Mouse (Mus musculus): Measurements from ENCODE around the gene Limk2.

The Limk2 gene

DNA sequence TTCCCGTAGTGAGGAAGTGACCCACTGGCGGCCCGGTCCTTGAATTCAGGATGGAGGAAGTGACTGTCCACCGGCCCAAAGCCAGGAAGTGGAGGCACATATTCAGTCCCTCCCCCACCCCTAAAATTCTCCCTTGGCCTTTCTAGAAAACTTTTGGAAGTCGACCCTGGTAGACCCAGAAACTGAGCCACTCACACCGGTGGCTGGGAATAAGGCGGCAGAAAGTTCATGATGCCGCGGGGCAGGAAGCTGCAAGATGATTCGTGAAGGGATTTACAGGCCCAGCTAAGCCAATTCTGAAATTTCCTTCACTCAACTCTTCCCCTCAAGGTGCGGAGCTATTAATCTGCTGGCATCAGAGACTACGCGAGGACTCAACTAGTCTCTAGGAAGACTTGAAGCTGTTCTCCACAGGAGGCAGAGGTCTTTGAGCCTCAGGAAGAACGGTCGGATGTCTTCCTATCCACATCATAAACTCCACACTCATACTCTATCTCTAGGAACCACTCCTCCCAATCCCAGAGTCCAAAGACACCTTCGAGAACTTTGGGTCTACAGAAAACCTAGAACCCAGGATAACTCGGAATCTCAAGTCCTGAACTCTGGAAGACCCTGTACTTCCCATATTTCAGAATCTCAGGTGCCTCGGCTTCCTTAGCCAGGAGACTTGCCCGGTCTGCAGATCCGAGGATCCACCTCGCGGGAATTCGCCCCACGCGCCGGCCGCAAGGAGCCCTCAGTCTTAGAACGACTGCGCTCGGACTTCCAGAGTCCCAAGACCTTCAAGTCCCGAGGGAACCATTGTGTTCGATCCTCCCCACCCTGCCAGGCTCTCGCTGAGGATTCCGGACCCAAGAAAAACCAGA, 625 bp downstream of the Limk2 start:
- peak; percentile 38 for DNase-seq

DNA sequence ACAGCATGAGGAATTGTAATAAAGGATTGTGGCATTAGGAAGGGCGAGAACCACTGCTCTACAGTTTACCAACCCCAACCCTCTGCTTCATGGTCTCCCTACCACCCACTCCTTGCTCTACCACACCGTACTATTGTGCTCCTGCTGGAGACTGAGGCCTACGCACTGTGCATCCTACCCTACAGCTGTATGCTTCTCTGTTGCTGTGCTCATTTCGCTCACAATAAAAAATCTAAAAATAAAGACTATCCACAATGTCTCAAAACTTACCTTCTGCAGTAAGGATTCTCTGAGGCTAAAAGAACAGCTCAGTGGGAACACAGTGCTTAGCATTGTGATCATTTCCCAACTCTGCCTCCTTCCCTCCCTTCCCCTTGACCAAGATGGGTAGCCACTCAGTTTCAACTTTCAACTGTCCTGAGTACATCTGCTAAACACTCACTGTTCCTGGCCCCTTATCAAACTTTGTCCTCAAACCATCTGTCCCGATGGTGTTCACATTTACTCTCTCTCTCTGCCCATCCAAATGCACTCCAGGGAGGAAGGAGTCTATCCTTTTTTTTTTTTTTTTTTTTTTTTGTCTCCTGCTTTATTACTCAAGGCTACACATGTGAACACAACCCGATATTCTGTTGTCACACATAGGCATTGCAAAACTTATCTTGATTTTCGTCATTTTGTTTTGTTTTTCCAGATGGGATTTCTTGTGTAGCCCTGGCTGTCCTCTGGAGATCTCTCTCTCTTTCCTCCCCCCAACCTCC, 4.5 kb downstream of the Limk2 start:
- no peak for DNase-seq

DNA sequence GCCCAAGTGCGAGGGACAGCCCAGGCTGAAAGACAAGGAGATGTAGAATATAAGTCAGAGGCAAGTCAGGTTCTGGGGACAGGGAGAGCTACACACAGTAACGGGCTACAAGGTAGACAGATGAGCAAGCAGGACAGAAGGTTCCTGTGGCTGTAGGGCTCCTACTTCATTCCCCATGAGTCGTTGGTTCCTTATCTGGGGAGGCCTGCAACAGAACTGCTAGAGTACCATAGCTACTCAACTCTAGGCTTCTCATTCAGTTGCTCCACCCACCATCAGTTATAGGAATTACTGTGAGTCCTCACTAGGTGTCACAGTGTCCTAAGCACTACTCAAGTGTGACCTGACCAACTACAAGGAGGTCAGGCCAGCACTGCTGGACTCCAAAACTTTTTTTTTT, 6.0 kb downstream of the Limk2 start:
- no peak for DNase-seq

DNA sequence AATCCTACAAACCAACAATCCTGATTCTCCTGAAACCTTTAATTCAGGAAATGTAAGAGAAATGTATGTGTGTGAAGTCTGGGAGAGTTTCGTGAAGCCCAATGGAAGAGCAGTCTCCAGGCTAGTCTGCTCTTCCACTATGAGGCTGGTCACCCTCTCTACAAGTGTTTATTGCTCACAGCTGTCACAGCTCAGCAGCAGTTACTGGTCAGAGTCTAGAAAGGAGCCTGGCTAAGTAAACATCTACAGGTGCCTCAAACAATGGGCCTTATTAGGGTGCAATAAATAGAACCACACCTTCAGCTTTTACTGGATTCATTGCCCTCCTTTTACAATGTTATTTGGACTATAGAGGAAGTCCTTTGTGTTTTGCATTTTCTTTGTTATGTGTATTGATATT, 10.7 kb downstream of the Limk2 start:
- no peak for DNase-seq

DNA sequence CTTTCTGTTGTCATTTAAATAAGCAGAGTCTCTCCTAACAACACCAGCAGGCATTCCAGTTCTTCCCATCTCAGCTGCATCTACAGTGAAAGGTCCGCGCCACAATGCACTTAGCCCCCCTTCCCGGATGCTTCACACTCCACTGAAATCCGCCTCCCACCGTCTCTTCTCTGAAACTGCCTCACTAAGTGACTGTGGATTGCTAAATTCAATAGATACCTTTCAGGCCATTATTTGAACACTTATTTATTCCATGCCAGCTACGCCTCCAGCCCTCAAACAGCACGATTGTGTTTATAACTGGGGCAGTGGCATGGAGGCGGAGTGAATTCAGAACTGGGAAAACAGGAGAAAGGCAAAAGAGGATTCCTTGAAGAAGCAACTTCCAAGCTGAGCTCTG, 12.4 kb downstream of the Limk2 start:
- no peak for DNase-seq

DNA sequence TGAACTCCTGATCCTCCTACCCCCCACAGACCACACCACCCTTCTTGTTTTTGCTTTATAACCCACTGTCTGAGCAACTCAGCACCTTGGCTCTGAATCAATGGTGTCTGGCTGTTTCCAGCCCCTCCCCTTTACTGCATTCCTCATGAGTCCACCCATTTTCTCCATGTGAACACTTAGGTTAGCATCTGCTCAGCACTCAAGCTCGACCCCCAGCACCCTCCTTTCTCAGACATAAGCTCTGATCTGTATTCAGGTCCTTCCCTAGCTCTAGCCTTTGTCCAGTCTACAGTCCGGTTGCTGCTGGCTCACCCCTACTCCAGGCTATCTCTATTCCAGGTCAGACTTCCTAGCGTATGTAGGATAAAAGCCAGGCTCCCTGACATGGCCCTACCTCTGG, 12.9 kb downstream of the Limk2 start:
- no peak for DNase-seq

DNA sequence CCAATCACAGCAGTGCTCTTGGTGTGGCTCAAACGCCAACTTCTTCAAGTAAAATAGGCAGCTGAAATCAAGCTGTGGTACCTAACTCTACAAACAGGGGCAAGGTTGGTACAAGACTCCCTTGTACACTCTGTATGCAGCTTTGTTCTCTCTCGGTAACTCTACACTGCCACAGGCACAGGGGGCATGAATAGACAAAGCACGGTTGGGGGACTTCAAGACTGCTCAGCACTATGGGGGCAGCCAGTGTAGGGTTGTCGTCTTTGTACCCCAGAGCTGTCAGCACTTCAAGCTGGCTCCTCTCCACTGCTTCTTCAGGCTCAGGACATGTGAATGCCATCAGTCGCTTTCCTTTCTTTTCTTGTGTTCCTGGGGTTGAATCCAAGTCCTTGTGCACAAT, 14.5 kb downstream of the Limk2 start:
- no peak for DNase-seq

DNA sequence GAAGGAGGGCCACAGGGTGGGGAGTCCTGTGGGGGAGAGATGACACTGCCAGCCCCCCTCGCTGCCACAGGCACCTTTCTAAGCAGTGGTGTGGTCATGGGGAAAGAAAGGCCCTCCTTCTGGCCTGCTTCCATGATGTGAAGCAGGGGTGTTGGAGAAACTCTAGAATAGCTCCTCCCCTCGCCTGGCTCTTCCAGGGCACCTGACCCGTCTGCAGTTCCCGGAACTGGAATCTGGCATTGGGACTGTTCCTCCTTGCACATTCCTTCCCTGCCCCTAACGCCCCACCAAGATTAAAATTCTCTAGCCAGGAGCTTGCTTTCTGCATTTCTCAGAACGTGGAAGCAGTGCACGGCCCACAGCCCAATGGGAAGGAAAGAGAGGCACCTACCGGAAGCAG, 16.5 kb downstream of the Limk2 start:
- DNase-seq = peak; percentile 33

DNA sequence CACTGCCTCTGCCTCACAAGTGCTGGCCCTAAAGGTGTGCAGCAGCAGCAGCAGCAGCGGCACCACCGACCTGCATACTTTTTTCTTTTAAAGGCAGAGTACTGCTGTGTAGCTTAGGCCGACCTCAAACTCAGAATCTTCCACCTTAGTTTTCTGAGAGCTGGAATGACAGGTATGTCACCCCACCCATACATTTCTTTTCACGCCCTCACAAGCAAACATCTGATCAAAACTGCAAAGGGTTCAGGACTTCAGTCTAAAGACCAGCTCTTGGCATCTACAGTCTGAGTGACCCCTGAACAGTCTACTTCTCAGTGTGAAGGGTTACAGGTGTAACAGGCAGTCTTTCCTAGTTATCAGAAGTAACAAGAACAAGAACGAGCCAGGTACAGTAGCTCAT, 18.2 kb downstream of the Limk2 start:
- DNase-seq = no peak

DNA sequence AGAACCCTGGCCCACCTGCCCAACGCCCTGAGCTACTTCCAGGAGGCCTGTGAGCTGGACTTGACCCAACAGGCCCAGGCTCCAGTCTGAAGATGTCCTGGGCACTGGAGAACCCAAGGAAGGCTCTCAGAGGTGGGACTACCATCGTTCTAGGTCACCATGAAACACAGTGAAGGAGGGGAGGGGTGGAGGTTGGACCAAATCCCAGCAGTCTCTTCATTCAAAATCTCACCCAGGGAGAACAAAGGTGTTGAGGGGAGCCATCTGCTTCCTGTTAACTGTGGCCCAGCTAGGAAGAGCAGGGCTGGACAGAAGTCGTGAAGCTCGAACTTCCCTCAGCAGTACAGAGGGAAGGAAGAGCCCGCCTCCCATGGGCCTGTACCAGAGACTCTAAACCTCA, 19.0 kb downstream of the Limk2 start:
- DNase-seq = no peak

DNA sequence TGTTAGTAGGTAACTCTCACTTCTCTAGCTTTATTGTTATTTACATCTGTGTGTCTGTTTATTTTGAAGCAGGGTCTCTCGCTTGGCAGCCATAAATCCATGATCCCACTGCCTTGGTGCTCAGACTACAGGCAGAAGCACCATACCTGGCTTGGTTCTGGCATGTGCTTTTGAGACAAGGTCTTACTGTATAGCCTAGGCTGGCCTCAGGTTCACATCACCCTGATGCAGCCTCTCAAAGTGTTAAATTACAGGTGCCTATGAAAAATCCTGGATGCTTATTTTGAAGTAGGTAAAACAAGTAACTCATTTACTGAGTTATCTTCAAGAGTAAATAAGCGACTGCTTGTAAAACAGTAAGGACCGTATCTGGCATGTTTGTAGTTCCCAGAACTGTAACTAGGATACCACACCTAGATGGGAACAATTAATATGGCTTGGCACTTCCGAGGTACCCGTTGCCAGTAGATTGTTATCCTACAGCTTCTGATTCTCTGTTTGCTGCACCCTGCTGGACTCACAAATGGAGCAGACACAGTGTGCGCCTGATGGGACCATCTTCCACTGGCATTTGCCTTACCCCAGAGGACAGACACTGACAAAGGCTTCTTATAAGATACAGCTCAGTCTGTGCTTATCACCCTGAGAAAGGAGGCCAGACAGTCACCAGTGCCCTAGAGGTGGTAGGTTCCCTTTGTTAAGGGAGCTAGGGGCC, 21.4 kb downstream of the Limk2 start:
- DNase-seq = no peak

DNA sequence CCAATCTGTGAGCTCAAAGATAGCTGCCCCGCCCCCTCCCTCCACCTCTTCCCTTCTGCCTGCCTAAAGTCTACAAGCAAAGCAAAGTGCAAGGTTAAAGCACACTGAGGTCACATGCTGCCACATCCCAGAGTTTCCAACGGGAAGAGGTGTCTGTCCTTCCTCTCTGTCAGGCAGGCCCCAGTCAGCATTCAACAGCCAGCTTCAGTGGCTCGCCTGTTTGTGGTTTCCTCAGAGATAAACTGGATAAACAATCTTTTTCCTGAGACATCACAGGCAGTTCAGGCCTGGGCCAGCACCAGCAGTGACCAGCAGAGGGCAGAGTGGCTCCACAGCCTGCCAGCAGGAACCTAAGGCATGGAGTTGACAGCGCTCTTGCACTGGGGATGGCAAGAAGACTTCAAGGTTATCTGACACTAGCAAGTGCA, 22.0 kb downstream of the Limk2 start:
- DNase-seq = peak; percentile 95

DNA sequence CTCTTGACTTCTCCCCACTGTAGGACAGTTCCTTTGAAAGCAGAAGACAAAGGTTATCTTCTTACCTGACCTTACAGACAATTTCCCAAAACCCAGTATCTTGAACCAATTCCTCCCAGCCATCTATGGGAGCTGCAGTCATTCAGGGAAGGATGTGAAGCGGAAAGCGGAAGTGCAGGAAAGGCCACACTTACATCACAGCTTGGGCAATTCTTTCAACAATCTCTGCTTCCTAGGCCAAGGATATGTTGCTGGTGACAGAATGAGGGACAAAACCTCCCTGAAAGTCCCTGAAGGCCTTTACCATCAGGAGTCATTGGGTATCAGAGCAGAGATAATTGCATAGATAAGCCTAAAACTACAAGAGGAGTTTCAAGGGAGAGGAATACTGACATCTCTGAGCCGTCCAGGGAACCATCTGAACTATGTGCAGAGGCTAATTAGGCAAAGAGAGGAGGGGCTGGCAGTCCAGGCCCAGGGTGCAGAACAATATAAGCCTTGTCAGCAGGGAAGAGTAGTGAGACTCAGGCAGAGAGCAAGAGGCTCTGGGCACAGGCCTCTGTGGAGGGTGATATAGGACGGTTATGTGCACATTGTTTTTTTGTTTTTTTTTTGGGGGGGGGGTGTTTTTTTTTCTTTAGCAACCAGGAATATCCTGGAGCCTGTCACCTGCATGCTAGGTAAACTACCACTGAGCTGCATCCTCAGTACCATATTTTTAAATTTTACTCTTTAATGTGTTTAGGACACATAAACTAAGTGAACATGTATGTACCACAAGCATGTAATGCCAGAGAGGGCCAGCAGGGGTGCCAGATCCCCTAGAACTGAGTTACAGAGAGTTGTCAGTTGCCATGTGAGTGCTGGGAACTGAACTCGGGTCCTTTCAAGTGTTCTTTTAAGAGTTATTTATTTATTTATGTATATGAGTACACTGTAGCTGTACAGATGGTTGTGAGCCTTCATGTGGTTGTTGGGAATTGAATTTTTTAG, 26.1 kb downstream of the Limk2 start:
- DNase-seq = no peak

DNA sequence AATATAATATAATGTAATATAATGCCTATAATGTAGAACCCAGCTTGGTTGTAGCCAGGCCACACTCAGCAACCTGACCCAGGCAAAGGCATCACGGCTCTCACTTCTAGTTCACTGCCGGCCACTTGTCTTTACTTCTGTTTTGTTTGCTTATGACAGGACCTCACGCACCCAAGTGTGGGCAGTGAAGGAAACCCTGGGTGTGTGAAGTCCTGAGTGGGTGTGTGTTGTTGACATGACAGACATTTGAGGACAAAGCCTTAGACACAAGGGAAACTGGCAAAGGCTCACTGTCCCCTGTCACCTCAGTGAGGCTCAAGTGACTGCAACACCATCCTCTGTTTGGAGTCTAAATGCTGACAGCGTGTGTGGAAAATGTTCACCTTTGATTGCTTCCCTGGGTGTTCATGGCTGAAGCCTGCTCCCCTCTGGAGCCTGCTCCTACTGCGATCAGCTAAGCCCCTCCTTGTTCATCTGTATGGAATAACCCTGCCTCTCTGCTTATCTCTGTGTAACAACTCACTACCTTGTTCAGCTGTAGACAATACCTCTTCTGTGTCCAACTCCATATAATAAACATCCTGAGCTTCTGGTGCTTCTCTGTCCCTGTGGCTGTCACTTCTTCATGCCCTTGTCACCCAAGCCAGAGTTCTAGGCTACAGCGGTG, 27.7 kb downstream of the Limk2 start:
- no peak for DNase-seq

DNA sequence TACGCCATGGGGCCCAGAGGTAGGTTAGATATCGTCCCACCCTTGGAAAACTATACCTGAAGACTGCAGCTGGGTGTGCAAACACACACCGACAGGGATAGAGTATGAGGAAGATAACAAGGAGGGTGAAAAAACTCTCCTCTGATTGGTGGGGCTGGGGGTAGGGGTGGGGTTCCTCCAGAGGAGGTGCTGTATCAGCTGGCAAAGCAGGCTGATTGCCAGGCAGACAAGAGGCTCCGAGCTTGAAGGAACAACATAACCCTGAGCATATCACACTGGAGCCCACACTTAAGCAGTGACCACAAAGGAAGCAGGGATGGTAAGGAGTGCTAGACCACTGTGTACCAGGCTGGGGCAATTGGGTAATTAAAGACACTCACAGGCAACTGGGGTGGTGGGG, 29.6 kb downstream of the Limk2 start:
- no peak for DNase-seq

DNA sequence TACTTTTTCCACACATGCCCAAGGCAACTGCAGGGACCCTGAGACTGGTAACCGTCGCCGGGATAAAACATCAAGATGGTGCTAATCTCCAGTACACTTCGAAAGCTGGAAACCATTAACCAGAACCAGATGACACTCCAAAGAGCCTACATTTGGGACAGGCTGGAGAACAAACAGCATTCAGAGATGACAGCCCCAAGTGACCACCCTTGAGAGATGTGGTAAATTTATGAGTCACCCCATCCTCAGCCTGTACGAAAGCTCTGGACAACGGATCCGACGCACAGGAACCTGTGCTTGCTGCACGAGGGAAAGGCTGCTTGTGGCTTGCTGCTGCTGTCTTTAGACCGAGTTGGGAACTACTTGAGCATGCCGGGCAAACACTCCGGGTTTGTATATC, 34.2 kb downstream of the Limk2 start:
- no peak for DNase-seq

DNA sequence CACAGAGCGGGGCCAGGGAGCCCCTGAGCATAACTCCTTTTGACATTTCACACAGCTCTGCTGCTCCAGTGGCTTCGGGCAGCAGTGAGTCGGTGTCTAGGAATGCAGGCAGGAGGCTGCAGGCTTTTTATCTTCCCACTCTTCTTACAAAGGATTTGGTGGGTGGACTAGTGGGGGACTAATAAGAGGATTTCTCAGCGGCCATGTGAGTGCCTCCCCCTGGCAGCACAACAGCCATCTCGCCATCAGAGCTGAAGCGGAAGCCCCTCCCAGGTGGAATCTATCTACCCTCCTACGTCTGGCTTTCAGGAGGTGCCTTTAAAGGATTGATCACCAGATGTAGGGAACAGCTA, 34.7 kb downstream of the Limk2 start:
- DNase-seq = no peak

DNA sequence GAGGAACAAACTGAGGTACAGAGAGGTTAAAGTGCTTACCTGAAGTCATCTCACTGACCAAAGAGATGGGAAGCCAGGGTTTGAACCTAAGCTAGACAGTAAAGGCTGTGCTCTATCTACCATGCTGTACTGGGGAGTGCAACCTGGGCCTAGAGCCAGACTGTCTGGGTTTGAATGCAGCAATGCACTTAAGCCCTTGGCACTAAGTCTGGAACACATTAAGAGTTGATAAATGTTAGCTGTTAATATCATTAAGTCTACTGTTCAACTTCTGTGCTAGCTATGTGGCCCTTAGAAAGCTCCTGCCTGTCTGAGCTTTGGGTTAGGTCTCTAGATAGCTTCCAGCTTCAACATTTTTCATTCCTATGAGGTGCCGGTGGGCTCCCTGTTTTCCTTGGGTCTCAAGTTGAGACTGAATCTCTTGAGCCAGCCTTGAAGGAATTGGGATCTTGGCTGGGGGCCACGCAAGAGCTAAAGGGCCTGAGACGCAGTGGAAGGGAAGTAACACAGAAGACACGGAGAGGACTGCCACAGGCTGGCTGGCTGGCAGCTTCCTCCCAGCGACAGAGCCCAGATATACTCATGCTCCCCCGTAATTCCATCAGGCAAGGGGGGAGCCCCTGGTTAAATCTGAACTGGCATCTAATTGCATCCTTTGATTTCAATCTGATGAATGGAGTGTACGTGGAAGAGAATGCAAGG, 35.2 kb downstream of the Limk2 start:
- no peak for DNase-seq

DNA sequence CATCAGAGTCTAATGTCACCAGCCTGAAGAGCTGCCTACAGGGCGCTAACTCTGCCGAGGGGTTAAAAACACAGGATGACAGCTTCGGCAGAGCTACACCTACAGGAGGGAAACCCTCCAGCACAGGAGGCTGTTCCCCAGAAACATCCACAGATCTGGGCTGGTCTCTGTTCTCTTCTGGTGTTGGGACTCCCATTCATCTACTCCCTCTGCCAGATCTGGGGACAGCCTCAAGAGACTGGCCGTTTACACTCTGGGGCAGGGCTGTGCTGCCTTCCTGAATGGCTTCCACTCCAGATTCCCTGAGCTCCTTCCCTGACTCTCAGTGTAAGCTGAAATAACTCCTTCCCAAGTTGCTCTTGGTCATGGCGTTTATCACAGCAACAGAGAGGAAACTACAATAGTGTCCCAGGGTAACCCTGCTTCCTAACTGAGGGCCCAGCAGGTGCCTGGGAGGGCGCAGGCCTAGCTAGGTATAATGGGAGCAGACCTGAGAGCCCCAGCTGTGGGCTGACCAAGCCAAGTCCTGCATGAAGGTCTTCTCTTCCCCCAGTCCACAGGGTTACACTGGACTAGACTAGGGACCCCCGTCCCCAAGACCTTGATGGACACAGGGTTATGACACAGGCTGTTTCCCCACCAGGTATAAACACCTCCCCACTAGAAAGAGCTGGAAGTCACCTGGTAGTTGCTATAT, 37.2 kb downstream of the Limk2 start:
- no peak for DNase-seq

DNA sequence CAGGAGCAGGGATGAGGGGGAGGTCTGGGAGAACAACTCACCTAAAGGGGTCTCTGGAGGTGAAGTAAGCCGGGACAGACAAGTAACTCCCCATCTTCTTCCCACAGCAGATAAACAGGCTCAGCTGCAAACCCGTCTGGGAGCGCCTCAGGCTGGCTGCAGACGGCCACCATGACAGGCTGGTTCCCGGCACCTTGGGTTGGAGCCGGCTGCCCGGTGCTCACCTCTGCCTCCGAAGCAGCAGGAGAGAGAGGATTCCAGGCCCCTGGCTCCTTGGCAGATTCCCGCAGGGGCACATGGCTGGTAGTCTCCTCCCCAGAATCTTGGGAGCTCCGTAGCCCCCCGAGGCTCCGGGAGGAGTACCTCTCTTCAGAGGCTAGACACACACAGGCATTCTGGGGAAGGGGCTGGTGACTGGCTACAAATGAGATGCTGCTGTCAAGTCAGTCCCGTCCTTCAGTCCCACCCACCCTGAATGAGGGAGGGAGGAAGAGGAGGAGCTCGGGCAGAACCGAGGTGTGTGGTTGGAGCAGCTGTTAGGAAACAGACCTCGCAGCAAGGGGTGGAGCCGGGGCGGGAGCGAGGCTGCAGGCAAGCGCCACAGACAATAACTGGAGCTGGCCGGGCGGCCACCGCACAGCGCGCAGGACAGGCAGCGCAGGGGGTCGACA, 37.9 kb downstream of the Limk2 start:
- DNase-seq = peak; percentile 77
